Mouse (Mus musculus): ENCODE data around the gene Mpzl3.

DNA sequence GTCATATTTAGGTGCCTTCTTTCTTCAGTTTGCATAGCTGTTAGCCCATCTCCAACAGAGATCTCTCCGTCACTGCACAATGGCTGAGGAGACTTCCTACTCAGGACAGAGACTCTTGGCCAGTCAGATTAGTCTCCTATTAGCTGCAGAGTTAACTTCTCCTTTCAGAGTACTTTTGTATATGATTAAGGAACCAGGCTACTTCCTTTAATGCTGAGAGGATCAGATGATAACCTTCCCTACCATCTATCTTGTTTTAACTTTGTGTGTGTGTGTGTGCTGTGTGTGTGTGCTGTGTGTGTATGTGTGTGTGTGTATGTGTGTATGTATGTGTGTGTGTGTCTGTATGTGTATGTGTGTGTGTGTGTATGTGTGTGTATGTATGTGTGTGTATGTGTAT, 5.3 kb upstream of the Mpzl3 start:
- no peak for TF ChIP-seq POLR2A (IDR thresholded peaks at IDR 0.05; ENCODE audit: insufficient read depth, low read depth, low read length)
- TF ChIP-seq CTCF (IDR thresholded peaks at IDR 0.05) = no peak
- TF ChIP-seq EP300 (IDR thresholded peaks at IDR 0.05; ENCODE audit: insufficient read depth, low read depth, low read length) = no peak
